10 mouse cellular contexts compared by ENCODE assay signal in the genomic region with DNA sequence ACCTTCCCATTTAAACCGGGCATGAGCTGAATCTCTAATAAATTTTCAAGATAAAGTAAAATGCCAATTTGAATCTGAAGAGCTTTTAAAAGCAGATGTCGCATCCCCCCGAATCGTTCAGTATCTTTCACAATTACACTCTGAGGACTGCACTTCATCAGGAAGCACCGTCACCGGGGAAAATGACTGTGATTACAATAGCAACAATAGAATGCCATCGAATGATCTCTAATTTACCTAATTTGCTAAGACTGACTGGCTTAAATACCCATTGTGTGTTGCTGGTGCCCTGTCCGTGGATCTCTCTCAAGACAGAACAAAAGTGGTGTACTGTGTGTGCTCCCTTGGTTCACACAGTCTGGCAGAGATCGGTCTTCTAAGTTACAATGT.
DNase-seq lines count a peak whose midpoint lies in the region; ATAC-seq and TF ChIP-seq lines count a peak whose summit lies in the region.
"Had no signal": no experiment of that assay in that cellular context is flagged by ENCODE, and none has a peak within 500 bp of the region (broad histone marks: within the 10 kb centered on the region; RNA-seq: fewer than 3 reads in every experiment).

No protein-coding gene starts in this region.

- 19% methylated on average over 9 of the region's 9 CpGs for WGBS in forebrain, embryonic 11.5 days
- WGBS in olfactory bulb, adult 2 months: 12% methylated on average over 9 of the region's 9 CpGs

- intact Hi-C loops in left cerebral cortex, adult 2 months (cut with DNase I): loop anchor here (2.0 to 10.0 kb wide), 3 partner anchors 57 to 822 kb away; no protein-coding TSS in a partner anchor
- intact Hi-C loops in left cerebral cortex, postnatal 4 days (cut with DNase I): loop anchor here (2.0 kb wide), 1 partner anchor 57 kb away; no protein-coding TSS in a partner anchor

- H3K27ac ChIP-seq in left cerebral cortex, adult 2 months: peak overlapping the region; percentile 83
- peak overlapping the region; percentile 37; the same call in 1 of the 2 replicates for H3K27ac ChIP-seq in forebrain, embryonic 11.5 days (ENCODE audit: low read depth, low read length)
- peak overlapping the region; percentile 49 for H3K27ac ChIP-seq in olfactory bulb, adult 2 months (ENCODE audit: insufficient read depth, low read depth, low read length)

- peak; percentile 53 for ATAC-seq in forebrain, embryonic 11.5 days (replicated peaks; ENCODE audit: low FRiP score)
- ATAC-seq in monocyte, adult 5-6 weeks (replicated peaks; ENCODE audit: insufficient number of reproducible peaks, low FRiP score, low TSS enrichment, poor library complexity, severe bottlenecking): no peak

- H3K9me3 ChIP-seq in forebrain, embryonic 11.5 days (ENCODE audit: control insufficient read depth, low read length): no peaks in the 10 kb centered on the region

- peak in 1 of 2 experiments; percentile 13 for DNase-seq in left cerebral cortex, adult 2 months (ENCODE audit: extremely low spot score in 1 of 2, low spot score in 2 of 2)
- no peak for DNase-seq in left cerebral cortex, postnatal 4 days
- no peak for DNase-seq in forebrain, embryonic 11.5 days (ENCODE audit: low spot score)
- peak; percentile 22 for DNase-seq in layer of hippocampus, adult 9-10 months (ENCODE audit: low spot score)
- no peak for DNase-seq in adrenal gland, postnatal 4 days (ENCODE audit: low spot score in 2 of 2)
- DNase-seq in adrenal gland, postnatal 25 days: no peak
- DNase-seq: heart, postnatal 10 days; thymus, postnatal 36 days had no signal

- no peaks in the 10 kb centered on the region for H3K27me3 ChIP-seq in forebrain, embryonic 11.5 days (ENCODE audit: control insufficient read depth, insufficient read depth, low read length)

- no peaks in the 10 kb centered on the region for H3K4me1 ChIP-seq in forebrain, embryonic 11.5 days (replicated peaks; ENCODE audit: control insufficient read depth, insufficient read depth, low read length)
- peaks cover 10% of the 10 kb centered on the region for H3K4me1 ChIP-seq in olfactory bulb, adult 2 months (ENCODE audit: control insufficient read depth, insufficient read depth, low read length)

- H3K4me2 ChIP-seq in forebrain, embryonic 11.5 days (ENCODE audit: low read depth, low read length, severe bottlenecking): peak overlapping the region; percentile 36

- TF ChIP-seq CTCF in left cerebral cortex, adult 2 months (IDR thresholded peaks at IDR 0.05): no peak
- no peak for TF ChIP-seq CTCF in olfactory bulb, adult 2 months (IDR thresholded peaks at IDR 0.05; ENCODE audit: insufficient read depth, low read depth, low read length)

- TF ChIP-seq POLR2A in olfactory bulb, adult 2 months (IDR thresholded peaks at IDR 0.05; ENCODE audit: insufficient read depth, low read depth, low read length): no peak

- no peak overlapping the region; the same call in 1 of the 2 replicates for H3K9ac ChIP-seq in forebrain, embryonic 11.5 days (ENCODE audit: low read length)

- no peaks in the 10 kb centered on the region for H3K36me3 ChIP-seq in forebrain, embryonic 11.5 days (ENCODE audit: control insufficient read depth, insufficient read depth, low read length)

- peak overlapping the region; percentile 49 for H3K4me3 ChIP-seq in left cerebral cortex, adult 2 months
- H3K4me3 ChIP-seq in forebrain, embryonic 11.5 days (ENCODE audit: low read depth, low read length): peak overlapping the region; percentile 2; the same call in 1 of the 2 replicates
- no peak overlapping the region for H3K4me3 ChIP-seq in olfactory bulb, adult 2 months (ENCODE audit: insufficient read depth, low read depth, low read length)
